Mouse (Mus musculus): ENCODE measurements at regions not wholly inside any gene's neighbourhood (a gene's known extent, or its start where the extent isn't known, plus 50 kb on each side); places are given as distances from the start of the nearest gene placed in this dataset.
A peak's percentile ranks its signal among the peaks of the same experiment; 100 is the strongest.

GRCm38 (mm10) chr10:38906121-38906520 is 59.2 kb upstream of the Lama4 start:
- H3K4me3 ChIP-seq: no peak overlapping the region
- no peak for ATAC-seq (ENCODE audit: insufficient number of reproducible peaks, low FRiP score)
- no peaks in the 10 kb centered on the region for H3K9me3 ChIP-seq (replicated peaks)
- no peaks in the 10 kb centered on the region for H3K36me3 ChIP-seq
- WGBS: 54% methylated on average over 3 of the region's 3 CpGs
- H3K27me3 ChIP-seq (replicated peaks): no peaks in the 10 kb centered on the region
- H3K27ac ChIP-seq (ENCODE audit: poor library complexity, severe bottlenecking): no peak overlapping the region
- peaks cover 13% of the 10 kb centered on the region for H3K4me1 ChIP-seq (replicated peaks)
- H3K4me2 ChIP-seq: no peak overlapping the region
- no peak overlapping the region for H3K9ac ChIP-seq

DNA sequence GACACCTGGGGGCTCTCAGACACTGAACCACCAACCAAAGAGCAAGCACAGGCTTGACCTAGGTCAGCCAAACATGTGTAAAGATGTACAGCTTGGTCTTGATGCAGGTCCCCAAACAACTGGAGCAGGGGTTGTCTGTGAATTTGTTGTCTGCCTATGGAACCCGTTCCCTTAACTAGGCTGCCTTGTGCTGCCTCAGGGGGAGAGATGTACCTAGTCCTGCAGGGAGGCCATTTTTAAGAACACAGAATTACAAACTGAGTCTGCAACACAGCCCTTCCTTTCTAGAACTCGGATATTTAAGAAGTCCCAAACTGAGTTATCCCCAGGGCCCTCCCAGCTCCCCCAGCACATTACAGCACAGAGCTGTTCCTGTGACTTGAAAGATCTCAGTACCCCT is 57.5 kb upstream of the Lama4 start:
- Histone ChIP-seq H3K9me3 (replicated peaks) (no peaks in the 10 kb centered on the region), H3K27me3 (replicated peaks) (no peaks in the 10 kb centered on the region), H3K27ac (ENCODE audit: poor library complexity, severe bottlenecking) (peak overlapping the region; percentile 37), H3K4me3 (no peak overlapping the region), H3K36me3 (no peaks in the 10 kb centered on the region), H3K9ac (no peak overlapping the region), H3K4me2 (peak overlapping the region; percentile 53), H3K4me1 (replicated peaks) (peaks cover 13% of the 10 kb centered on the region)
- no peak for ATAC-seq (ENCODE audit: insufficient number of reproducible peaks, low FRiP score)
- WGBS: 60% methylated on average over 2 of the region's 2 CpGs

- Histone ChIP-seq H3K4me1 (replicated peaks) (peaks cover 13% of the 10 kb centered on the region), H3K9ac (no peak overlapping the region), H3K4me2 (peak overlapping the region; percentile 53), H3K27me3 (replicated peaks) (no peaks in the 10 kb centered on the region), H3K36me3 (no peaks in the 10 kb centered on the region), H3K4me3 (no peak overlapping the region), H3K27ac (ENCODE audit: poor library complexity, severe bottlenecking) (peak overlapping the region; percentile 37), H3K9me3 (replicated peaks) (no peaks in the 10 kb centered on the region)
- 16% methylated on average over 9 of the region's 9 CpGs for WGBS
- ATAC-seq (ENCODE audit: insufficient number of reproducible peaks, low FRiP score): peak; percentile 71
Measured at GRCm38 (mm10) chr10:38908277-38908676, 57.0 kb upstream of the Lama4 start.

GRCm38 (mm10) chr10:38909152-38909732 is 56.1 kb upstream of the Lama4 start:
- H3K36me3 ChIP-seq: no peaks in the 10 kb centered on the region
- H3K27me3 ChIP-seq (replicated peaks): no peaks in the 10 kb centered on the region
- ATAC-seq (ENCODE audit: insufficient number of reproducible peaks, low FRiP score): no peak
- WGBS: 98% methylated on average over 1 of the region's 1 CpGs
- no peaks in the 10 kb centered on the region for H3K9me3 ChIP-seq (replicated peaks)
- H3K4me2 ChIP-seq: no peak overlapping the region
- H3K9ac ChIP-seq: no peak overlapping the region
- H3K27ac ChIP-seq (ENCODE audit: poor library complexity, severe bottlenecking): no peak overlapping the region
- H3K4me1 ChIP-seq (replicated peaks): peaks cover 16% of the 10 kb centered on the region
- no peak overlapping the region for H3K4me3 ChIP-seq

DNA sequence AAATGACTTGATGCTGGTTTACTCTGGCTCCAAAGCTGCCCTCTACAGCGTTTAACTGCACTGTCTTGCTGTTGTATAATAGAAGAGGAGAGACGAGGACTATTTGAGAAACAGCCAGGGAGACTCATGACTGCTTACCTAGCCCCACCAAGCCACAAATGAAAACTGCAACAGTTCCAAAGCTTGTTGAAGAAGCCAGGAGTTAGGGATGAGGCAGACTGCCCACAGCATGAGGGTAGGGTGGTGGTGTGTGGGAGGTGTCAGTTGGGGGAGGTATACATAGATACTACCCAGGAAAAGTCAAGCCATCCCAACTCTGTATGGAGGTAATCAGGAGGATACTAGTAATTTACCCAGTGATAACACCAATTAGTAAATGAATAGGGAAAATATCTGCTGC is 55.5 kb upstream of the Lama4 start:
- Histone ChIP-seq H3K9me3 (replicated peaks) (0 out of 2 replicates have a peak, but pooled peaks cover 3% of the 10 kb centered on the region), H3K4me3 (no peak overlapping the region), H3K4me2 (no peak overlapping the region), H3K4me1 (replicated peaks) (peaks cover 16% of the 10 kb centered on the region), H3K27me3 (replicated peaks) (no peaks in the 10 kb centered on the region), H3K27ac (ENCODE audit: poor library complexity, severe bottlenecking) (no peak overlapping the region), H3K9ac (no peak overlapping the region), H3K36me3 (no peaks in the 10 kb centered on the region)
- ATAC-seq (ENCODE audit: insufficient number of reproducible peaks, low FRiP score): no peak
- WGBS: 84% methylated on average over 2 of the region's 2 CpGs

GRCm38 (mm10) chr10:38913013-38913412 is 52.3 kb upstream of the Lama4 start:
- Histone ChIP-seq H3K4me1 (replicated peaks) (peaks cover 11% of the 10 kb centered on the region), H3K27me3 (replicated peaks) (no peaks in the 10 kb centered on the region), H3K9ac (no peak overlapping the region), H3K36me3 (no peaks in the 10 kb centered on the region), H3K27ac (ENCODE audit: poor library complexity, severe bottlenecking) (no peak overlapping the region), H3K4me3 (no peak overlapping the region), H3K9me3 (replicated peaks) (0 out of 2 replicates have a peak, but pooled peaks cover 3% of the 10 kb centered on the region), H3K4me2 (no peak overlapping the region)
- no peak for ATAC-seq (ENCODE audit: insufficient number of reproducible peaks, low FRiP score)
- WGBS: 82% methylated on average over 2 of the region's 2 CpGs

Data from heart, embryonic 12.5 days (tissue).